Mouse (Mus musculus) hematopoietic multipotent progenitor cell, adult 10-12 weeks (in vitro differentiated cells): Measurements from ENCODE around the gene Gpr165. TPM values are rescaled to one million over a fixed set of nuclear protein-coding genes. Genes with fewer than 3 reads are reported as not detected.

Experiments used
- polyA plus RNA-seq: library from polyadenylated mRNA; stranded (reverse); fragments of >175 nt; gene quantifications from 2 replicates; pipeline ENCODE4 v1.2.3, GENCODE M21; 2012; ENCODE audit warnings: low replicate concordance

Gpr165 gene
- not detected in 2 replicates for polyA plus RNA-seq

GRCm38 (mm10) chrX:96712907-96713774 is at the start of gene Gpr165:
Gpr165 (plus strand) TSS chrX:96713441.

